ENCODE assay signal across 10 mouse cellular contexts in the genomic region with DNA sequence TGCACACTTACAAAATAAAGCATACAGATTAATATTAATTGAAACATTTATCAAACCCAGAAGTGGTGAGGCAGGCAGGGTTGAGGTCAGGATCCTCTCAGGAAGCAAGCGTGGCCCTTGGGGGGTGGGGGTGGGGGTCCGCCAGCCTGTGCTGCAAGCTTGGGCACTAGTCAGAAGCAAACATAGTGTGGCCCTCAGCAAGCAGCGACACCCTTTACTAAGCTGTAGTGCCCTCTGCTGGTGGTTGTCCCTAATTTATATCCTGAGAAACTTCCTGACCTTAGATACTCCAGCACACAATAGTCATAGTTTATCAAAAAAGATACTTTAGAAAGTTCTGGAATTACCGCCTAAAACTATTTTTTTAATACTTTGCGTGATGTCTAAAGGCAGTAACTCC. TPM values are rescaled to one million over a fixed set of nuclear protein-coding genes. Genes with fewer than 3 reads are reported as not detected.
A peak's percentile ranks its signal among the peaks of the same experiment; 100 is the strongest.
DNase-seq lines count a peak whose midpoint lies in the region; ATAC-seq and TF ChIP-seq lines count a peak whose summit lies in the region.
"Had no signal": no experiment of that assay in that cellular context is flagged by ENCODE, and none has a peak within 500 bp of the region (broad histone marks: within the 10 kb centered on the region; RNA-seq: fewer than 3 reads in every experiment).

No protein-coding gene starts in this region.

- H3K27ac ChIP-seq in hindbrain, embryonic 11.5 days (ENCODE audit: low read depth, low read length), result no peak overlapping the region
- no peak overlapping the region for H3K27ac ChIP-seq in hindbrain, embryonic 12.5 days
- no peak overlapping the region for H3K27ac ChIP-seq in bone marrow macrophage, adult 2 months (ENCODE audit: insufficient read depth, low read depth, low read length)
- H3K27ac ChIP-seq in forebrain, embryonic 13.5 days, result no peak overlapping the region
- no peak overlapping the region for H3K27ac ChIP-seq in stomach, postnatal 0 days (replicated peaks)
- H3K27ac ChIP-seq: embryonic facial prominence, embryonic 12.5 days; limb, embryonic 12.5 days had no signal

- TF ChIP-seq POLR2A in bone marrow macrophage, adult 2 months (IDR thresholded peaks at IDR 0.05; ENCODE audit: borderline replicate concordance, low read depth, low read length), result no peak

- WGBS in hindbrain, embryonic 11.5 days, result 39% methylated on average over 5 of the region's 5 CpGs
- WGBS in hindbrain, embryonic 12.5 days, result 28% methylated on average over 5 of the region's 5 CpGs
- WGBS in forebrain, embryonic 13.5 days, result 38% methylated on average over 5 of the region's 5 CpGs
- 32% methylated on average over 5 of the region's 5 CpGs for WGBS in stomach, postnatal 0 days

- H3K9ac ChIP-seq in hindbrain, embryonic 11.5 days (ENCODE audit: low read depth, low read length), result no peak overlapping the region
- H3K9ac ChIP-seq in hindbrain, embryonic 12.5 days, result no peak overlapping the region
- H3K9ac ChIP-seq in forebrain, embryonic 13.5 days, result no peak overlapping the region
- no peak overlapping the region for H3K9ac ChIP-seq in stomach, postnatal 0 days (ENCODE audit: low read length)
- H3K9ac ChIP-seq: embryonic facial prominence, embryonic 12.5 days; limb, embryonic 12.5 days had no signal

- no peak overlapping the region for H3K4me3 ChIP-seq in hindbrain, embryonic 11.5 days (ENCODE audit: low read depth, low read length)
- H3K4me3 ChIP-seq in hindbrain, embryonic 12.5 days, result no peak overlapping the region
- H3K4me3 ChIP-seq in bone marrow macrophage, adult 2 months (ENCODE audit: insufficient read depth, low read length), result no peak overlapping the region
- H3K4me3 ChIP-seq in forebrain, embryonic 13.5 days, result no peak overlapping the region
- H3K4me3 ChIP-seq in stomach, postnatal 0 days (ENCODE audit: low read depth, low read length), result no peak overlapping the region
- H3K4me3 ChIP-seq: embryonic facial prominence, embryonic 12.5 days; limb, embryonic 12.5 days had no signal

- peak; percentile 86 for DNase-seq in hindbrain, embryonic 11.5 days (ENCODE audit: low spot score)
- DNase-seq in kidney, postnatal 10 days, result peak; percentile 91
- peak; percentile 93 for DNase-seq in lung, postnatal 36 days
- peak; percentile 76 for DNase-seq in stomach, postnatal 0 days (ENCODE audit: low spot score)

- H3K27me3 ChIP-seq in hindbrain, embryonic 11.5 days (ENCODE audit: control insufficient read depth, insufficient read depth, low read length), result no peaks in the 10 kb centered on the region
- H3K27me3 ChIP-seq in hindbrain, embryonic 12.5 days, result no peaks in the 10 kb centered on the region
- H3K27me3 ChIP-seq in forebrain, embryonic 13.5 days, result no peaks in the 10 kb centered on the region
- no peaks in the 10 kb centered on the region for H3K27me3 ChIP-seq in stomach, postnatal 0 days (ENCODE audit: control insufficient read depth, insufficient read depth, low read length)
- H3K27me3 ChIP-seq: embryonic facial prominence, embryonic 12.5 days; limb, embryonic 12.5 days had no signal

- peak; percentile 37; the same call in 1 of the 2 replicates for TF ChIP-seq CTCF in bone marrow macrophage, adult 2 months (IDR thresholded peaks at IDR 0.05; ENCODE audit: low read depth, low read length)
- TF ChIP-seq CTCF in stomach, postnatal 0 days (IDR thresholded peaks at IDR 0.05; ENCODE audit: low read depth), result peak; percentile 85

- no peak for TF ChIP-seq EP300 in stomach, postnatal 0 days (optimal IDR thresholded peaks at IDR 0.05)

- H3K9me3 ChIP-seq in hindbrain, embryonic 11.5 days (ENCODE audit: control insufficient read depth, low read length), result no peaks in the 10 kb centered on the region
- no peaks in the 10 kb centered on the region for H3K9me3 ChIP-seq in hindbrain, embryonic 12.5 days (replicated peaks)
- no peaks in the 10 kb centered on the region for H3K9me3 ChIP-seq in forebrain, embryonic 13.5 days (replicated peaks)
- no peaks in the 10 kb centered on the region for H3K9me3 ChIP-seq in stomach, postnatal 0 days (ENCODE audit: control insufficient read depth, low read length)
- H3K9me3 ChIP-seq: embryonic facial prominence, embryonic 12.5 days; limb, embryonic 12.5 days had no signal

- ATAC-seq in hindbrain, embryonic 11.5 days (ENCODE audit: low FRiP score), result no peak
- no peak for ATAC-seq in hindbrain, embryonic 12.5 days (ENCODE audit: low FRiP score)
- ATAC-seq in CD4-positive, CD25-positive, alpha-beta regulatory T cell, adult 4 months, result peak; percentile 83
- peak; percentile 62 for ATAC-seq in forebrain, embryonic 13.5 days
- no peak for ATAC-seq in stomach, postnatal 0 days (ENCODE audit: low FRiP score, low TSS enrichment)

- H3K36me3 ChIP-seq in hindbrain, embryonic 11.5 days (ENCODE audit: control insufficient read depth, insufficient read depth, low read length), result no peaks in the 10 kb centered on the region
- H3K36me3 ChIP-seq in hindbrain, embryonic 12.5 days, result peaks cover 47% of the 10 kb centered on the region
- H3K36me3 ChIP-seq in forebrain, embryonic 13.5 days (ENCODE audit: poor library complexity, severe bottlenecking), result peaks cover 57% of the 10 kb centered on the region
- H3K36me3 ChIP-seq in stomach, postnatal 0 days (ENCODE audit: control insufficient read depth, insufficient read depth, low read length), result peaks cover 18% of the 10 kb centered on the region

- H3K4me2 ChIP-seq in hindbrain, embryonic 11.5 days (replicated peaks; ENCODE audit: low read depth, low read length), result no peak overlapping the region
- no peak overlapping the region for H3K4me2 ChIP-seq in hindbrain, embryonic 12.5 days (replicated peaks)
- no peak overlapping the region for H3K4me2 ChIP-seq in forebrain, embryonic 13.5 days
- H3K4me2 ChIP-seq in stomach, postnatal 0 days (replicated peaks; ENCODE audit: low read depth), result no peak overlapping the region
- H3K4me2 ChIP-seq: embryonic facial prominence, embryonic 12.5 days; limb, embryonic 12.5 days had no signal

- no peaks in the 10 kb centered on the region for H3K4me1 ChIP-seq in hindbrain, embryonic 11.5 days (replicated peaks; ENCODE audit: control insufficient read depth, insufficient read depth, low read length)
- no peaks in the 10 kb centered on the region for H3K4me1 ChIP-seq in hindbrain, embryonic 12.5 days
- H3K4me1 ChIP-seq in bone marrow macrophage, adult 2 months (ENCODE audit: control insufficient read depth, insufficient read depth, low read length), result no peaks in the 10 kb centered on the region
- no peaks in the 10 kb centered on the region for H3K4me1 ChIP-seq in forebrain, embryonic 13.5 days
- H3K4me1 ChIP-seq in stomach, postnatal 0 days (replicated peaks; ENCODE audit: control insufficient read depth, insufficient read depth), result no peaks in the 10 kb centered on the region
- H3K4me1 ChIP-seq: embryonic facial prominence, embryonic 12.5 days; limb, embryonic 12.5 days had no signal

RNA-seq across cellular contexts. Expression of gene Tnk2, which starts 38.5 kb away (rescaled TPM):
- 5.2 and 7.0 TPM in 2 replicates for polyA plus RNA-seq in hindbrain, embryonic 11.5 days (2014; fragmentation: Nextera tagmentation; extraction: Ambion mirVana)
- 15.6 and 17.2 TPM in 2 replicates for polyA plus RNA-seq in hindbrain, embryonic 12.5 days (2016; fragmentation: Nextera tagmentation; extraction: Ambion mirVana)
- 1 to 10 TPM; 4.8 to 8.9 TPM for polyA plus RNA-seq in CD4-positive, CD25-positive, alpha-beta regulatory T cell, adult 4 months (2017; shearing (Covaris generic))
- 3.5 and 6.8 TPM in 2 replicates for polyA plus RNA-seq in bone marrow macrophage, adult 2 months (2012; ENCODE audit: insufficient read depth, insufficient read length, missing spikeins)
- 14.6 TPM in 2 replicates for polyA plus RNA-seq in forebrain, embryonic 13.5 days (2015; fragmentation: Nextera tagmentation; extraction: Ambion mirVana)
- polyA plus RNA-seq in stomach, postnatal 0 days (2015; fragmentation: Nextera tagmentation; extraction: Ambion mirVana), result 17.1 and 21.0 TPM in 2 replicates

RNA-seq across cellular contexts. Expression of gene Muc4, which starts 53.5 kb away (rescaled TPM):
- polyA plus RNA-seq in hindbrain, embryonic 11.5 days (2014; fragmentation: Nextera tagmentation; extraction: Ambion mirVana), result 0.11 and 0.22 TPM in 2 replicates
- polyA plus RNA-seq in hindbrain, embryonic 12.5 days (2016; fragmentation: Nextera tagmentation; extraction: Ambion mirVana), result 0.27 and 0.35 TPM in 2 replicates
- not detected for polyA plus RNA-seq in CD4-positive, CD25-positive, alpha-beta regulatory T cell, adult 4 months (2017; shearing (Covaris generic))
- not detected in 2 replicates for polyA plus RNA-seq in bone marrow macrophage, adult 2 months (2012; ENCODE audit: insufficient read depth, insufficient read length, missing spikeins)
- 0.04 TPM in 1 of 2 replicates, not detected in the other for polyA plus RNA-seq in forebrain, embryonic 13.5 days (2015; fragmentation: Nextera tagmentation; extraction: Ambion mirVana)
- polyA plus RNA-seq in stomach, postnatal 0 days (2015; fragmentation: Nextera tagmentation; extraction: Ambion mirVana), result 2.5 and 2.8 TPM in 2 replicates
- polyA plus RNA-seq: limb, embryonic 12.5 days had no signal

Comparison
In these comparisons a context has a peak if more than half of its experiments do, and no peak if none do; other contexts are left out.
1. ATAC-seq: peak in CD4-positive, CD25-positive, alpha-beta regulatory T cell, adult 4 months (single experiment) and forebrain, embryonic 13.5 days (single experiment); none in hindbrain, embryonic 11.5 days (single experiment), hindbrain, embryonic 12.5 days (single experiment) and stomach, postnatal 0 days (single experiment).
2. Peak in every context shown above with its lines, with median percentiles within 50 percentile points of each other: DNase-seq.